Mouse (Mus musculus) liver, adult 2 months (tissue): ENCODE measurements at regions not wholly inside any gene's neighbourhood (a gene's known extent, or its start where the extent isn't known, plus 50 kb on each side); places are given as distances from the start of the nearest gene placed in this dataset.

Source experiments
- DNase-seq: peaks from one replicate; pipeline ENCODE4 v3.0.0-alpha.2; 2011; ENCODE audit warnings: low read depth, low spot score; ENCODE audit errors: extremely low read depth
- H3K27ac ChIP-seq: fragments of 200-500 bp; replicated peaks from 2 replicates; pipeline ENCODE4 v1.5.1; 2012; ENCODE audit warnings: low read depth, mild to moderate bottlenecking, control low read depth, inconsistent platforms, low read length; ENCODE audit not compliant: insufficient read depth
- H3K27me3 ChIP-seq: fragments of 200-500 bp; 2 replicates; pipeline ENCODE4 v1.6.1; 2012; ENCODE audit warnings: mild to moderate bottlenecking, moderate library complexity, low read length, inconsistent platforms; ENCODE audit not compliant: control insufficient read depth, insufficient read depth
- H3K36me3 ChIP-seq: fragments of 200-500 bp; 2 replicates; pipeline ENCODE4 v1.6.1; 2012; ENCODE audit warnings: low read length, inconsistent platforms; ENCODE audit not compliant: control insufficient read depth, insufficient read depth
- H3K4me1 ChIP-seq: fragments of 200-500 bp; 2 replicates; pipeline ENCODE4 v1.6.1; 2011; ENCODE audit warnings: low read length; ENCODE audit not compliant: control insufficient read depth, insufficient read depth
- H3K4me3 ChIP-seq: fragments of 200-500 bp; 2 replicates; pipeline ENCODE4 v1.5.1; 2011; ENCODE audit warnings: low read depth, mild to moderate bottlenecking, control low read depth, low read length, moderate library complexity; ENCODE audit not compliant: insufficient read depth
- H3K79me2 ChIP-seq: fragments of 200-500 bp; 2 replicates; pipeline ENCODE4 v1.6.1; 2012; ENCODE audit warnings: inconsistent platforms, mild to moderate bottlenecking, low read length, moderate library complexity; ENCODE audit not compliant: control insufficient read depth, insufficient read depth
- H3K9ac ChIP-seq: fragments of 200-500 bp; 2 replicates; pipeline ENCODE4 v1.6.1; 2012; ENCODE audit warnings: low read depth, mild to moderate bottlenecking, control low read depth, inconsistent platforms, low read length
- CTCF ChIP-seq: fragments of 200-500 bp; IDR thresholded peaks from 2 replicates; pipeline ENCODE4 v1.5.1; 2011; ENCODE audit warnings: low read depth, low read length, control low read depth
- POLR2A ChIP-seq: fragments of 200-500 bp; IDR thresholded peaks from 2 replicates; pipeline ENCODE4 v1.6.1; 2011; ENCODE audit warnings: low read length, control low read depth; ENCODE audit not compliant: insufficient read depth; ENCODE audit errors: extremely low read depth
- WGBS: fragments of 180-500 bp; shearing (Covaris S2); methylation state at CpG from one replicate; pipeline ENCODE4 v1.1.7; 2018; 5-methylcytosine and 5-hydroxymethylcytosine counted together

GRCm38 (mm10) chr16:18696074-18696819 is 66.5 kb upstream of the Sept5 start:
- TF ChIP-seq POLR2A (no peak), CTCF (peak; percentile 97)
- DNase-seq = peak; percentile 57
- no peak overlapping the region for H3K4me3 ChIP-seq
- no peak overlapping the region for H3K27ac ChIP-seq
- WGBS = 15% methylated on average over 20 of the region's 20 CpGs
- no peaks in the 10 kb centered on the region for H3K36me3 ChIP-seq
- H3K9ac ChIP-seq = no peak overlapping the region
- H3K27me3 ChIP-seq = no peaks in the 10 kb centered on the region
- no peaks in the 10 kb centered on the region for H3K79me2 ChIP-seq
- H3K4me1 ChIP-seq = 0 out of 2 replicates have a peak, but pooled peaks cover 2% of the 10 kb centered on the region

GRCm38 (mm10) chr16:18696820-18697168 is 67.0 kb upstream of the Sept5 start:
- TF ChIP-seq POLR2A (no peak), CTCF (no peak)
- no peak overlapping the region for H3K27ac ChIP-seq
- no peaks in the 10 kb centered on the region for H3K27me3 ChIP-seq
- WGBS = 81% methylated on average over 5 of the region's 5 CpGs
- H3K36me3 ChIP-seq = no peaks in the 10 kb centered on the region
- no peaks in the 10 kb centered on the region for H3K79me2 ChIP-seq
- no peak overlapping the region for H3K9ac ChIP-seq
- no peak overlapping the region for H3K4me3 ChIP-seq
- DNase-seq = no peak
- H3K4me1 ChIP-seq = 0 out of 2 replicates have a peak, but pooled peaks cover 2% of the 10 kb centered on the region

- Histone ChIP-seq H3K4me3 (no peak overlapping the region), H3K9ac (no peak overlapping the region), H3K36me3 (no peaks in the 10 kb centered on the region), H3K79me2 (no peaks in the 10 kb centered on the region), H3K4me1 (no peaks in the 10 kb centered on the region), H3K27me3 (no peaks in the 10 kb centered on the region), H3K27ac (peak overlapping the region; percentile 4; the same call in 1 of the 2 replicates)
- 64% methylated on average over 9 of the region's 9 CpGs for WGBS
- TF ChIP-seq POLR2A (no peak), CTCF (no peak)
- no peak for DNase-seq
These were observed 72.5 kb upstream of the Cldn5 start for GRCm38 (mm10) chr16:18704126-18704525.

- no peaks in the 10 kb centered on the region for H3K27me3 ChIP-seq
- H3K36me3 ChIP-seq = no peaks in the 10 kb centered on the region
- no peaks in the 10 kb centered on the region for H3K4me1 ChIP-seq
- H3K4me3 ChIP-seq = no peak overlapping the region
- 75% methylated on average over 9 of the region's 9 CpGs for WGBS
- no peak for TF ChIP-seq POLR2A
- TF ChIP-seq CTCF = no peak
- DNase-seq = no peak
- H3K79me2 ChIP-seq = no peaks in the 10 kb centered on the region
- no peak overlapping the region for H3K9ac ChIP-seq
- no peak overlapping the region for H3K27ac ChIP-seq
These were observed 71.5 kb upstream of the Cldn5 start for GRCm38 (mm10) chr16:18705028-18705648.

- no peak overlapping the region for H3K27ac ChIP-seq
- no peaks in the 10 kb centered on the region for H3K79me2 ChIP-seq
- TF ChIP-seq POLR2A = no peak
- no peak for TF ChIP-seq CTCF
- no peaks in the 10 kb centered on the region for H3K36me3 ChIP-seq
- peak; percentile 89 for DNase-seq
- no peak overlapping the region for H3K4me3 ChIP-seq
- peaks cover 34% of the 10 kb centered on the region for H3K4me1 ChIP-seq
- H3K9ac ChIP-seq = no peak overlapping the region
- 30% methylated on average over 1 of the region's 1 CpGs for WGBS
- no peaks in the 10 kb centered on the region for H3K27me3 ChIP-seq
These were observed 65.0 kb upstream of the Cldn5 start for GRCm38 (mm10) chr16:18711637-18712125.

GRCm38 (mm10) chr16:18713017-18713416 is 63.6 kb upstream of the Cldn5 start:
- Histone ChIP-seq H3K4me1 (peaks cover 45% of the 10 kb centered on the region), H3K9ac (no peak overlapping the region), H3K27me3 (no peaks in the 10 kb centered on the region), H3K79me2 (no peaks in the 10 kb centered on the region), H3K36me3 (no peaks in the 10 kb centered on the region), H3K4me3 (no peak overlapping the region), H3K27ac (no peak overlapping the region)
- peak; percentile 76 for DNase-seq
- TF ChIP-seq POLR2A (no peak), CTCF (no peak)
- WGBS = 22% methylated on average over 5 of the region's 5 CpGs
